Mouse (Mus musculus): ENCODE measurements at regions not wholly inside any gene's neighbourhood (a gene's known extent, or its start where the extent isn't known, plus 50 kb on each side); places are given as distances from the start of the nearest gene placed in this dataset.

DNA sequence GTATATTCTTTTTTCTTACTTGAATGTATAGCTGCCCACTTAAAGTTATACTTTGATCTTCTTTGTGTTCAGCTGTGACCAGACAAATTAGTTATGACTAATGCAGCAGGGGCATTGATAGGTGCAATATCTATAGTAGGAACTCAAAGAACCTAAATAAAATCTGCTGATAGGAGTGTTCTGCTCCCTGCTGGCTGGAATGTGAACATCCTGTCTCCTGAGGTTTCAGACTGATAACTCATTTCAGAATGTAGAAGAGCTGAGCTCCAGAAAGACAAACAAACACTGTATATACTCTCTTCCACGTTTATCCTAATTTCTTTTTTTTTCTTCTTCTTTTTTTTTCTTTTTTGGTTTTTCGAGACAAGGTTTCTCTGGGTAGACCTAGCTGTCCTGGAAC lies 146.9 kb downstream of the Gpat3 start:
- DNase-seq (ENCODE audit: low spot score in 2 of 2): no peak

DNA sequence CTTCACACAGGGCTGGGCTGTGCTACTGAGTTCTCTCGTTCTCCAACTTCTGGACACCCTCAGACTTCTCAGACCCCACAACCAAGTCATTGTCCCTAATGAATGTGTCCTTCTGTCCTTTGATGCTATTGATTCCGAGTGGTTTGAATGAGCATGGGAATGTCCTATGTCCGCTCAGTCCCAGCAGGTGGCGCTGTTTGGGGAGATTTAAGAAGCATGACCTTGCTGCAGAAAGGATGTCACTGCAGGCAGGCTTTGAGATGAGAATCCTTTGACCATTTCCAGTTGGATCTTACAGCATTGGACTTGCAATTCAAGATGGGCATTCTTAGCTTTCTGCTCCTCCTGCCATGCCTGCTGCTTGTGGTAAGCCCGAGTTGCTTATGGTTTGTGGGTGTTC lies 146.1 kb downstream of the Gpat3 start:
- DNase-seq (ENCODE audit: low spot score in 2 of 2): no peak

- DNase-seq (ENCODE audit: low spot score in 2 of 2): no peak
Observed at GRCm38 (mm10) chr5:100982573-100982936, 137.0 kb downstream of the Gpat3 start.

DNA sequence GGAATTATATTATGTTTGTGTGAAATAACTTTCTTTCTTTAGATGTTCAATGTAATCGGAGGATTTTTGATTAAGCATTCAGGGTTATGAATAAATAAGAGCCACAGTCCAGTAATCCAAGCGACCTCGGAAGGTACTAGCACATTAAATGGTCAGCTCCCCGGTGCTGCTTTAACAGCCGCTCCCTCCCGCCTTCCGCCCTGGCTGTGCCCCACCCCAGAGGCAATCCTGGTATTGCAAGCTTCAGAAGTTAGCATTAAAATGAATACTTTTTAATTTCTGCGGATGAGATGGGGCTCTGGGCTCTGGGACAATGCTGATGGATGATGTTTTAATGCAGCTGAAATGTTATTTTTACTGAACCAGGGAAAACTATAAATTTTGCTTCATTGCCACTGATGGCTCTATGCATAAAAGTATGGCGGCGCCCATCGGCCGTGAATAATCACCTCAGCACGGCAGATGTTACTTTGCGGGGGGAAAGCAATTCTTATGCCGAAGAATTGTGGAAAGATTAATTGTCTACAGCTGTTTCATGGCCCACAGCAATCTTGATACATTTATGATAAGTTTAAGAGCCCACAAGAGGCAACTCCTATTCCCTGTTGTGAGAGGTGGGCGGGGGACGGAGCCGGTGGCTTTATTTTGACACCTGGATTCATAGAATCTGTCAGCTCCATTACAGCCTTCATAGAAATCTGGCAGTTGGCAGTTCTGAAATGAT lies 136.5 kb downstream of the Gpat3 start:
- DNase-seq (ENCODE audit: low spot score in 2 of 2): no peak

DNA sequence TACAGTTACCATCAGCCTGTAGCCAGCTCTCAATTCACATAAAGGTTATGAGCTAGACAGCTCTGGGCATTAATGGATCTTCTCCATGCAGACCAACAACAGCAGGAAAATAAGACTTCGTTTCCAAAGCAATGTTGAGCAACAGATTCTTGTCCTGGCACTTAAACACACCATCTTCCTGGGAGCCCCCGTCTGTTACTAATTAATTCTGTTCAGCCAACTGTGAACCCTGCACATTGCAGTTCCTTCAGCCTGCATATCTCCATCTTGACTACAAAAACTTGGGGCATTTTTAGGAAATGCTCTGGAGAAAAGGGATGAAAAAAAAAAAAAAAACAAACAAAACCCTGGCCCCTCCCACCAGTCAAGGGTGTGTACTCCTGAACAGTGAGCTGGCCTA lies 131.2 kb downstream of the Gpat3 start:
- DNase-seq (ENCODE audit: low spot score in 2 of 2): no peak

DNA sequence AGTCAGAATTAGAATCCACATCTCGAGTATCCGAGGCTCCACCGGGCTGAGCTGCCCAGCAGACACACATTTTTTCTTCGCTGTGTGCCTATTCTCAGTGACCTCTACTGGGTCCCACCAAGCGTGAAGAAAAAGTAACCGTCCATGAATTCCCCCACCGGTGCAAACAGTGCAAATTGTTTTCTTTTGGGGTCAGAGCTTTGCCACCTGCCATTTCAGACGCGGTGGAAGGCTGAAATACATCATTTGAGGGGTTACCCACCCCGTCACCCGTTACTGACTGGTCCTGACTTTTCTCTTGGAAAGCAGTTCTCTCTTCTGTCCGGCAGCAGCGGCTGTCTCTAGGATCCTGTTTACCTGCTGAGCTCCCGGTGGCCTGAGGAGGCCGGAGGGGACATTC lies 105.7 kb downstream of the Gpat3 start:
- no peak for DNase-seq (ENCODE audit: low spot score in 2 of 2)
